ENCODE assay signal across 8 mouse cellular contexts in genomic region chr17:47864496-47864895, GRCm38 (mm10). TPM values are rescaled to one million over a fixed set of nuclear protein-coding genes. Genes with fewer than 3 reads are reported as not detected.
DNase-seq lines count a peak whose midpoint lies in the region; ATAC-seq and TF ChIP-seq lines count a peak whose summit lies in the region.

No protein-coding gene starts in this region.

- H3K27ac ChIP-seq in hindbrain, postnatal 0 days = no peak overlapping the region

- H3K9ac ChIP-seq in hindbrain, postnatal 0 days (replicated peaks; ENCODE audit: low read length) = no peak overlapping the region

- H3K27me3 ChIP-seq in hindbrain, postnatal 0 days (ENCODE audit: insufficient read depth, low read length) = no peaks in the 10 kb centered on the region

- peak; percentile 81 for ATAC-seq in hindbrain, postnatal 0 days
- peak; percentile 97 for ATAC-seq in megakaryocyte progenitor cell, adult 5-6 weeks (replicated peaks; ENCODE audit: poor library complexity)

- no peak overlapping the region for H3K4me3 ChIP-seq in hindbrain, postnatal 0 days (ENCODE audit: low read length)

- intact Hi-C loops in left cerebral cortex, postnatal 10 days (cut with DNase I) = loop anchor here (2.0 kb wide), 1 partner anchor 72 kb away; no protein-coding TSS in a partner anchor

- H3K9me3 ChIP-seq in hindbrain, postnatal 0 days (ENCODE audit: low read length) = no peaks in the 10 kb centered on the region

- no peaks in the 10 kb centered on the region for H3K4me1 ChIP-seq in hindbrain, postnatal 0 days (ENCODE audit: insufficient read depth, low read length)

- WGBS in hindbrain, postnatal 0 days = 4% methylated on average over 16 of the region's 17 CpGs

- peak; percentile 97 for DNase-seq in ZHBTc4 (ENCODE audit: low read depth, low spot score)
- DNase-seq in cerebellum, postnatal 4 days (ENCODE audit: low spot score in 2 of 2) = peak; percentile 74 to 89
- peak; percentile 68 to 75 for DNase-seq in gastrocnemius, adult 8-10 months (ENCODE audit: low spot score in 2 of 2)
- DNase-seq in hindbrain, postnatal 0 days (ENCODE audit: low spot score) = peak; percentile 89
- peak; percentile 56 to 91 for DNase-seq in left cerebral cortex, postnatal 10 days (ENCODE audit: extremely low spot score in 1 of 2, low spot score in 2 of 2)
- DNase-seq in right cerebral cortex, postnatal 25 days = peak; percentile 82
- DNase-seq in urinary bladder, postnatal 4 days (ENCODE audit: low spot score in 2 of 2) = peak; percentile 76 to 93

- H3K36me3 ChIP-seq in hindbrain, postnatal 0 days (ENCODE audit: insufficient read depth, low read length) = peaks cover 15% of the 10 kb centered on the region; the same call in 1 of the 2 replicates

- TF ChIP-seq CTCF in hindbrain, postnatal 0 days (IDR thresholded peaks at IDR 0.05; ENCODE audit: low read depth) = peak; percentile 94

- peak overlapping the region; percentile 41 for H3K4me2 ChIP-seq in hindbrain, postnatal 0 days (ENCODE audit: low read depth, low read length)

RNA-seq across cellular contexts. Expression of gene Mdfi, which starts 30.0 kb away (rescaled TPM):
- 1 to 10 TPM in 1 of 4 experiments, under 1 TPM in 3; 0.32 to 1.4 (median 0.55) TPM for total RNA-seq in gastrocnemius, adult 8-10 months (2022)
- 14.7 and 38.7 TPM in 2 replicates for total RNA-seq in hindbrain, postnatal 0 days (2014; rRNA removed)
- polyA plus RNA-seq in hindbrain, postnatal 0 days (2015; fragmentation: Nextera tagmentation; extraction: Ambion mirVana) = 2.6 TPM in 2 replicates
- 1 to 10 TPM; 1.5 to 1.7 TPM for total RNA-seq in left cerebral cortex, postnatal 10 days (2021)
- total RNA-seq in megakaryocyte progenitor cell, adult 5-6 weeks (2015) = 2.9 and 4.1 TPM in 2 replicates
- total RNA-seq in megakaryocyte progenitor cell, adult 5-6 weeks (2017) = 1.5 and 3.8 TPM in 2 replicates

RNA-seq across cellular contexts. Expression of gene Foxp4, which starts 59.9 kb away (rescaled TPM):
- 1 to 10 TPM; 5.9 to 7.8 (median 6.6) TPM for total RNA-seq in gastrocnemius, adult 8-10 months (2022)
- total RNA-seq in hindbrain, postnatal 0 days (2014; rRNA removed) = 109 and 128 TPM in 2 replicates
- polyA plus RNA-seq in hindbrain, postnatal 0 days (2015; fragmentation: Nextera tagmentation; extraction: Ambion mirVana) = 29.3 and 31.3 TPM in 2 replicates
- total RNA-seq in left cerebral cortex, postnatal 10 days (2021) = 10 to 100 TPM; 52.3 to 53.9 TPM
- total RNA-seq in megakaryocyte progenitor cell, adult 5-6 weeks (2015) = 20.1 and 21.3 TPM in 2 replicates
- total RNA-seq in megakaryocyte progenitor cell, adult 5-6 weeks (2017) = 3.2 and 4.0 TPM in 2 replicates
